Mouse (Mus musculus): ENCODE data around the gene Chd9. TPM values are rescaled to one million over a fixed set of nuclear protein-coding genes. Genes with fewer than 3 reads are reported as not detected.

The Chd9 gene
- total RNA-seq (2015; ENCODE audit: low replicate concordance) (27.2 and 35.3 TPM in 2 replicates), total RNA-seq (2017; ENCODE audit: low replicate concordance) (23.0 and 23.6 TPM in 2 replicates)

DNA sequence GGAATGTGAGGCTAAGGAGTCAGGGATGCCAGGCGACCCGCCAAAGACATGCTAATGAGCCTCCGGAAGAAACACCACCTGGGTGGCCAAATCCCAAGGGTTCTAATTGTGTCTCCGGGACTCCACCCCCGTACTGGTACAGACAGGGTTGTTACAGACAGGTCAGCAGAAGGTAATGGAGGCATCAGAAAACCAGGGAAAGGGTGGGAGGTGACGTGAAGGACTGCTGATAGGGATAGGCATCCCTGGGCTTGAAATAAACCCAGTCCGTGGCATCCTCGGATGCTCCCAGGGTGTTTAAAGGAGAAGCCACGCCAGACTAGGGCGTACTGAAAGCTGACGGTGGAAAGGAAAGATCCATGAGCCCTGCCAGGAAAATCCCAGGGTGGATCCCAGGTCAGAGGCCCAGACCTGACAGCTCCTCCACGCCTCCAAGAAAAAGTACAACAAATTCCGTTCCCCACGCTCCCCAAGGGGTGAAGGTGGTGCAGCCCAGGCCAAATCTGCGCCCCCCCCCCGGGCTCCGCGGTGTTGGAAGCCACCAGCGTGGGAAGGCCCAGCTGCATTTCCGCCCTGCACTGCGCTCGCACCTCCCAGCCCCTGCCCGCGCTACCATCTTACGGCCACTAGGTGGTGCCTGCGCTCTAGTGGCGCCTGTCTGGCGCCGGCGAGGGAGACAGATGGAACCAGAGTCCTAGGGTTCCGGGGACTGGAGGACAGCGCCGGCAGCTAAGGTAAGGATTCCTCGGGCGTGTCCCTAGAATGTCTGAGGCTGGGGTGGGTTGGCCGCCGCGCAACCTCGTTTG, at the start of gene Chd9:
Chd9 (plus strand) TSS at position 172 of the 806 bp plus-strand sequence.
- peak; percentile 92 for ATAC-seq (replicated peaks; ENCODE audit: low FRiP score, poor library complexity, severe bottlenecking)

DNA sequence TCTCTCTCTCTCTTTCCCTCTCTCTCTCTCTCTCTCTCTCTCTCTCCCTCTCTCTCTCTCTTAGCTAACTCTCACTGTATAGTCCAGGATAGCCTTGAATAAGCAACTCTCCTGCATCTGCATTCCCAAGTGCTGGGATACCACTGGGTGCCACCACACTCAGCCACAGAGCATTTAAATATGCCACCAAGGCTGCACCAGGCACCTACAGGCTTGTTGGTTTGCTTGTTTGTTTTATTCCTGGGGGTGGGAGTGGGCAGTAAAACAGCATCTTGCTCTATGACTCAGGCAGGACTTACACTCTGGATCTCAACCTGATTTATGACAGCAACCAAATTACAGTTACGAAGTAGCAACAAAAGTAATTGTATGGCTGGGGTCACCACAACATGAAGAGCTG, 36.5 kb upstream of the Chd9 start:
- ATAC-seq (replicated peaks; ENCODE audit: low FRiP score, poor library complexity, severe bottlenecking), result no peak

DNA sequence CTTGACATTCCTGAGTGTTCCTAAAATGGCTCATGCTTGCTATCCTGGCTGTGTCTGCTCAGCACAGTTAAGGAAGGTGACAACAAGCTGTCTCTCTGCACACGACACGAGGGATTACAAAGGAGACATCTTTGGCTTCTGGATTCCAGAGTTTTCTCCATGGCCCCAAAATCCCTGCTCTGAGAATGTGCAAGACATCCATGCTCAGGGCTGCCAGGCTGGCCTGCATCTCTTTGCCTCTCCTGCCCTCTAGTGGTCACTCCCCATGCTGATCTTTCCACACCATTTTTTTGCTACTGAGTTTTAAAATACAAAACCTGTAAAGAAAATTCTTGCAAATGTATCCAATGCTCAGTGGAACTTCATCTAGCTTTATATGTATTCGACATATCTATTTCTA, 34.4 kb upstream of the Chd9 start:
- no peak for ATAC-seq (replicated peaks; ENCODE audit: low FRiP score, poor library complexity, severe bottlenecking)

DNA sequence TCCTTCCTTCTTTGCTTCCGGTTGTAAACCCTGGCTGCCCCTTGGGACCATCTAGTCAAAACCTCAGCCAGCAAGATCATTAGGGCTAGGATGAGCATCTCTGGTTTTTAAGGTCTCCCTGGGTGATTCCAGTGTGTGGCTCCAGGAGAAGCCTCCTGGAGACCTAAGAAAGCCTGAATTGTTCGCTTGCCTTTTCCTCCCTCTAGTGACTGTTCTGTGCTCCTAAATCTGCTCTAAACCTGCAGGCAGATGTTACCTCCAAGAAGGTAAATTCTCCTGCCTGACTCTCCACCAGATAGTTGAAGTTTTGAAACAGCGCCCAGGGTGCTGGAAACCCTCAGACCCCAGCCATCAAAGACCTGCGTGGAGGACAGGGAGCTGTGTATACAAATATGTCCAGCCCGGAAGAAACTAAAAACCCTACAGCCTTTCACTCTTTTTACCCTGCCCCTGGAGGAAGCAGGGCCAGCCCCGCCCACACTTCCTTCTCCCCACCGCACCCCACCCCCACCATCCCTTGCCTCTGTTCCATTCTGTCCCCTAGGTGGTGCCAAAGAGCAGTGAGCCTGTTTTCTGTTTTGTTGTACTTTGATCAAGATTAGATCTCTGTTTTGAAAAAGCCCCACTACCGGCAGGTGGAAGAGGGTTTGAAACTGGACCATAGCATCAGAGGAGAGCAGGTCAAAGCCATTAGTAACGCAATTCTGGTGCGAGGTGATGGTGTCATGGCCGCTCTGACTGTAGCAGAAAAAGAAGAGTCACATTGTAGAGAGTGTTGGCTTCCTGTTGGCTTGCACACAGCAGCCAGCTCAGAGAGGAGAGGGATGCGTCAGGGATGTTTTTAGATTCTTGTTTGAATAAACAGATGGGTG, 32.9 kb upstream of the Chd9 start:
- no peak for ATAC-seq (replicated peaks; ENCODE audit: low FRiP score, poor library complexity, severe bottlenecking)

DNA sequence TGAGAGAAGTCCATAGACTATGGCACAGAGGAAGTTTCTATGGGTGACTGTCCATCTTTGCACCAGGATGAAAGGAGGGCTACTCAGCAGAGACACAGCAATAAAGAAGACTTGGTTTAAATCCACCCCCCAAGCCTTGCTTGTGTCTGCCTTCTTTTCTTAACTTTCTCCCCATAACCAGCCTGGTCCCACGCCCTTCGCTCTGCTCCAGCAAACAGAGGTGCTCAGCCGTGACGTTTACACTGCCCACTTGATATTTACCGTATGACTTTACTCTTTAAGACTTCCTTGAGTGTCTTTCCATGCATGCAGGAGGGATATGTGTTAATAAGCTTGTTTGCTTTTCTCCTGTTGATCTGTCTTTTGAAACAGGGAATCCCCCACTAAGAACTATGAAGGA, 28.7 kb upstream of the Chd9 start:
- ATAC-seq (replicated peaks; ENCODE audit: low FRiP score, poor library complexity, severe bottlenecking), result no peak

DNA sequence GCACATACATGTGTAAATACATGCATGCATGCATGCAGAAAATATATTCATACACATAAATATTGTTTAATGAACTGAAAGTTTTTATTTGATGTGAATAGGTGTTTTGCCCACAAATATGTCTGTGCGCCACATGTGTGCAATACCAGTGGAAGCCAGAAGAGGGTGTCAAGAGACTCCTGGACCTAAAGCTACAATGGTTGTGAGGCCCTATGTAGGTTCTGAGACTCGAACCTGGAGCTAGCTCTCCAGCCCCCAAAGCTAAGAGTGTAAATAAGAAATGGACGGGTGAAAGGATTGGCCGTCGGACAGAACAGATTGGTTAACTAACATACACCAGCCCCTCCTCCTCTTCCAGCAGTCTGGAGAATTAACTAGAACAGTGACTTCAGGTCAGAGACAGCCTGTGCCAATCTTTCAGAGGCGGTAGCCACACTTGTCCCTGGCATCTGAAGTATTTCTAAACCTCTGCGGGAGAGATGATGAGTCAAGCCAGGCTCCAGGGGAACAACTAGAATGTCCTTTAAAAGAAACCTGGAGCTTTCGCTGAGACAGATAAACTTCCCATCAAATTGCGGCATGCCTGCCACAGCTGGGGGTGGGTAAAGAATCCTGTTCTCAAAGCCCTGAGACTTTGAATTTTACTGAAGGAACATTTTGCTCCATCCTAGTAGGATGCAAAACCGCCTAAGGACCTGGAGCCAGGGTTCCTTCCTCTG, 14.4 kb upstream of the Chd9 start:
- ATAC-seq (replicated peaks; ENCODE audit: low FRiP score, poor library complexity, severe bottlenecking), result no peak

DNA sequence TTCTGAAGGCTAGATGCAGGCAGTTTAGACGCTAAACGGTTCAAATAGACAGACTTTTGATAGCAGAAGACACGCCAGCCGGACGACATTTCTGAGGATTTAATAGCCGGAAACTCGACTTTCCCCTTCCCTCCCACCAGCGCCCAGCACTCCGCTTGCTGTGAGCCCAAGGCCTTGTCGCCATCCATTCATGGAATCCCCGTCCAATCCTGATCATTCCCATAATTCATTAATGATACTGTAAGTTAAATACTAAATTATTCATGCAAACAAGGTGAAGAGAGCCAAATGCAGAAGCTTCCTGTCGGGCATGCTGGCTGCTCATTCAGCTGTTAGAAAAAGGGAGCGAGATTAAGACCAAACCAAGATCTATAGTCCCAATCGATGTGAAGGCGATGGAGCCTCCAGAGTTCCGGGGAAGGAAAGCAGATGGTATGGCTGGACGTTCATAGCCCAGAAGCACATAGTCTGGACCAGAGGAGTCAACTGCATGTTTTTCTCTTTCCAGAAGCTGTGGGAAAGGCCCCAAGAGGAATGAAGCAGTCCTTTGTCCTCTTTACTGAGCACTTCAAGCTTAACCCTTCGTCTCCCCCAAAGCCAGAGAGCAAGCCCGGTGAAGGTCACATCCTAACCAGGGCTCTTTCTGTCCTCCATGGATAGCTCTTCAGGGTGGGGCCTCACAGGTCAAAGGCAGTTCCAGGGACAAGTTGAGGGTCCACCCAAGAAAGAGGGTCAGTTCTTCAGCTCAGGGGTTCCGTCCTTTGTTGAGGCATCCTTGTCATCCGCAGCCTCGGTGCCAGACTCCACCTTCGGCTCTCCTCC, 11.9 kb upstream of the Chd9 start:
- ATAC-seq (replicated peaks; ENCODE audit: low FRiP score, poor library complexity, severe bottlenecking), result no peak

DNA sequence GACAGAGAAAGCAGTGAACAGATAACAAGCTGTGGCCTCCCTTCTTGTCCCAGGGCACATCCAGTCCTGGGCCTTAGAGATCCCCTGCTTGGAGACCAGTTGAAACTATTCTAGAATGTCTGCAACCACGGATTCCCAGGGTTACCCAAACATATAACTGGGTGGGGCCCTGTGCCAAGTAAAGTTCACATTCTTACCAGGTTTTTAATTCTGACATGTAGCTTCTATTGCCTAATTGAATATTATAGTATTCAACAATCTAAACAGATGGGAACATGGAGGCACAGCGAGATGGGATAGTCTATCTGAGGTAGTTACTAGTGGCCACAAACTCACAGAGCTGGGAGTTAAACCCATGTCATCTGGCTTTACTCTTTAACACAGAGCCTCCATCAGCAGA, 10.9 kb upstream of the Chd9 start, which contains the start of gene Gm19935:
Gm19935 (minus strand) TSS at position 101 of the 400 bp plus-strand sequence.
- no peak for ATAC-seq (replicated peaks; ENCODE audit: low FRiP score, poor library complexity, severe bottlenecking)

DNA sequence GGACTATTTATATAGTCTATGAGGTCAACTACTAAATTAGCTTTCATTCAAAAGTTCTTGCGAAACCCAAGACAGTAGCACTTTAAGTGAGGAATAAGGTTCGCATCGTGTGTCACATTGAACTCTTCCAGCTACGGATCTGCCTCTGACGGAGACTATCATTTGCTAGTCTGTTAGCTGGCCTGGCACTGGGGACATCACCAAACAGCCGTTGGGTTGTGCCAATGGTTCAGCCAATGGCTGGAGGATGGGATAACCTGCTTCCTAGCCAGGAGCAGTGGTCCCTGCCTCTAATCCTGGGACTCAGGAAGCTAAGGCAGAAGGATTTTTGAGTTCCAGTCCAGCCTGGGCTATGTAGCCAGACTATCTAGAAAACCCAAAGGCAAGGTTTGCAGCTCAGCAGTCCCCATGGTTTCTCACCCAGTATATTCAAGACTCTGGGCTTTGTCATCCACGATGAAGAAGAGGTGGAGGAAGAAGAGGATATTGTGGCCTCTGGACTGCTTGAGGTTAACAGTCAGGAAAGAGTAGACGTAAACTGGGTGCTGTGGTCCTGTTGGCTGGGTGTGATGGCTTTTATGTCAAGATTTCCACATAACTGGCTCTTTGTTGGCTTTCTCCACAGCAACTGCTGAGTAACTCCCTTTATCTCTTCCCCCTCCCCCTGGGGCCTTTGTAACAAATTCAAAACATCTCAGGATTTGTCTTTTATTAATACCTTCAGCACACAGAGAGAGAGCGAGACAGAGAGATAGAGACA, 8.4 kb upstream of the Chd9 start:
- ATAC-seq (replicated peaks; ENCODE audit: low FRiP score, poor library complexity, severe bottlenecking), result no peak

DNA sequence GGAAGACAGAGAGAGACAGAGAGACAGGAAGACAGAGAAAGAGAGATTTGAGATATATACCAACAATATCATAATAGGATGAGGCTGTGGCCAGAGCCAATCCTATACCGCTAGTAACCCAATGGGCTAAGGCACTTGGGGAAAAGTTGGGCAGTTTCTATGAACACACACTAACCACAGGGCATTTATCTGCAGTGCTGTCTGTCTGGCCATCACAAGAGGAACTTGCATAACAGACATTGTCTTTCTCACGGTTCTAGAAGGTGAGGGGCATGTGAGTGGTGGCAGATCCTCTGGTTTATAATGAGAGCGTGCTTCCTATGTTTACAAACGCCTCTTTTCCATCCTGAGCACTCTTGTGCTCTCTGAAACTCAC, 7.8 kb upstream of the Chd9 start:
- no peak for ATAC-seq (replicated peaks; ENCODE audit: low FRiP score, poor library complexity, severe bottlenecking)

DNA sequence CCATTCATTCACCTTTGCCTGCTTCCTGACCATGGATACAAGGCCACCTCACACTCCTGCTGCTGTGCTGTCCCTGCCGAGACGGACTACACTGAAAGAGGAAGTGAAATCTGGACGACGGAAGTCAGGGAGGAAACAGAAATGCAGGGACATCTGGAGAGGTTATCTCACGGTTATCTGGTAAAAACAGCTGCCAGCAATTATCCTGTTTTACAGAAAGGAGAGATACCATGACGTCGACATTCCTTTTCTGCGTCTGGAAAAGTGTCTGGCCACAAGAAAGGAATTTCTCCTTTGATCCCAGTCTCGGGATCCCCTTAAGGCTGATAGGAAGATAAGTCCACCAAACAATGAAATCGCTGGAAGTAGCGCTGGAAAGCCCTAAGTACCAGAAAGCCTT, 5.7 kb upstream of the Chd9 start:
- ATAC-seq (replicated peaks; ENCODE audit: low FRiP score, poor library complexity, severe bottlenecking), result no peak

DNA sequence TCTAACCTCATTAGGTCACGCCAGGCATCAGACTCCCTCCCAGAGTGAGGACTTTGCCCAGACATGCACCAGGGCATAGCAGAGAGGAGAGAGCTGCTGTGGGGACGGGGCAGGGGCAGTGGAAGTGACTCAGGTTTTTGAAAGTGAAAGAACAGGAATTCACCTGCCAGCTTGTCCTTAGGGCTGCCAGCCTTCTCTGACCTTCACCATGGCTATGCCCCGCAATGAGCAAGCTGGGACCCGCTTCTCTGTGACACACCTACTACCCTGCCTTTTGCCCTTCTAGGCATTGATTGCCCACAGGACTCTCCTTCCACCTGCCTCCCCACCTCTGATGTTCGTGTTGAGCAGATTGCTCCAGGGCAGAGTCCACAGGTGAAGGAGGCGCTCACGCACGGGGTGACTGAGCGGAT, 2.7 kb upstream of the Chd9 start:
- no peak for ATAC-seq (replicated peaks; ENCODE audit: low FRiP score, poor library complexity, severe bottlenecking)

DNA sequence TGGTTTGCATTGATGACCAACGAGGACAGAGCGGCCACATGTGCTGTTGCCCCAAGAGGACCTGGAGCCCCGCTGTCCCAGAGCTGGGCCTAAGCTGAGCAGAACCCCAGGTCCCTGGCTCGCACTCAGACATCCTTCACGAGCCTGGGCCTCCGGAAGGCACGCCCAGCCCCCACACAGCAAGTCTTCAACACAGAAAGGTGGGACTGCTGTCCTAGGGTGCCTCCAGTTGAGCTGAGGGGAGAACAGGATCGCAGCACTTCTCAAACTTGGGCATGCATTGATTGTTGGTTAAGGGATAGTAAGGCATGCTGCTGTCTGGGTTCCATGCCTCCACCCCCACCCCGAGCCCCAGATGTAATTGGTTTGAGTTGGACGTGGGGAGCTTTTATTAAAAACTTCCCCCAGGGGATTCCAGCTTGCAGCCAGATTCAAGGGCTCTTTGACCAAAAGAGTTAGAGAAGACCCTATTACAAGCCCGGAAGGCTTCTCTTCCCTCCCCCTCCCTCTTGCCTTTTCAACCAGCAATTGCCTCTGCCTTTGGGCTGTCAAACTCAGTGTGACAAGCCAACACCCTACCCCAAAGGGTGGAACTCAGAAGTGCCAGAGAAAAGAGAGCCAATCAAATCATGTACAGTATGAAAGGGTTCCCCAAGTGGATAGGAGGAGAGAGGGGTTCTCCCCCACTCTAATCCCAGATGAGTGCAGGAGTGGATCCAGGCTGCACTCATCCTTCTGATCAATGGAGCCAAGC, 1.0 kb downstream of the Chd9 start:
- ATAC-seq (replicated peaks; ENCODE audit: low FRiP score, poor library complexity, severe bottlenecking), result no peak; the same call in none of the 2 replicates

DNA sequence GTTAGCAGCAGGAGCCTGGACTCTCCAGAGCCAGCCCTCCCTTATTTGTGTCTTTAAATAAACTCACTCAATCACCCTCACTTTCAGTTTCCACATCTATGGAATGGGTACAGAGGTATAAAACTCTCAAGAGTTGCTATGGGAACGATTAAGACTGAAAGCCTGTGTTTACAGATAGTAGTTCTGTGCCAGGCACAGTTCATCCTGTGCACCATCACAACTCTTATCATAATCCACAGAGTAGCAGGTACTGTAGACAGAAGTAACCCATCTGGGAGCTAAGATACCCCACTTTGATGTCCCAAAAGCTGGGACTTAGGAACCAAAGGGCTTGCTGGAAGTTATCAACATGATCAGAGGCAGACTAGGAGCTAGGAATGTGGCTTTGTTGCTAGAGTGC, 1.7 kb downstream of the Chd9 start:
- ATAC-seq (replicated peaks; ENCODE audit: low FRiP score, poor library complexity, severe bottlenecking), result no peak

DNA sequence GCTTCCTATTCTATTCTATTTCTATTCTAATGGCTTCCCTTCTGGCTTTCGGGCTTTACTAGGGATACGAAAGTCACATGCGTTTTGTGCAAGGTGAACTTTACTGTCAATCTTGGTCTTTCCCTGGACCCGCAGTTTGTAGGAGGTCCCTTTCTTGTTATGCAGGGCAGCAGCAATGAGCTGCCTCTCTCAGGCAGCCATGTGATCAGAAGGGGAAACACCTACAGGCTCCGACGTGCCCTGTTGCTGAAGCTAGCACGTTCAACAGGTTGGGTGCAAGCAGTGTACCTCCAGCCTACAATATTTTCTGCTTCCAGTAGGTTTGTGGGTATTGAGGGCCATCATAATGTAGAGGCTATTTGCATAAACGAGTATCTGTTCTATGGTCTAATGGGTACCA, 2.8 kb downstream of the Chd9 start:
- no peak for ATAC-seq (replicated peaks; ENCODE audit: low FRiP score, poor library complexity, severe bottlenecking)

DNA sequence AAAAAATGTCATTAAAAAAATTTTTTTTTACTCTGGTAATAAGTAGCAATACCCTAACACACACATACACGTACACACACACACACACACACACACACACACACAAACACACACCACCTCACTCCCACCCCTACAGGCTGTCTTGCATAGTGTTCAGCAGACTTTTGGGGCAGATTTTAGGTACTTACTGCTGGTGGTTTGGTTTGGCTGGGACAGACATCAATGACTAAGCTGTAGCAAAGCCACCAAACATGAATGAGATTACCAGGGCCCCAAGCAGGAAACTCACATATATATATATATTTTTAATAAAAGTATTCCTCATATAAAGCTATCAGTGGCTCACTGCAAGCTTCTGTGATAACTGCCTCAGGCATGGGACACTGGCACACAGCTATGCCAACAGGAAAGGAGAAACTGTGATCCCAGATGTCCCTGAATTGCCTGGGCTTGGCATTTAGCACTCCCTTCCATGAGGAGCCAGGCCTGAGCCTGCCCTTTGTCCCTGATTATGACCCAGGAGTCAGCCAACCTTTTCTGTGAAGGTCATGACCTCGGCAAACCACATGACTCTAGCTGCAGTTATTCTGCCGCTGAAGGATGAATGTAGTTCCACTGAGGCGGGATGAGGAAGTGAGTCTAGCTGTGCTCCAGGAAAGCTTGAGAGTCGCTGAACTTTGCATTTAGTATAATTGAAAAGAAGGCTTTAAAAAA, 4.6 kb downstream of the Chd9 start:
- no peak for ATAC-seq (replicated peaks; ENCODE audit: low FRiP score, poor library complexity, severe bottlenecking)

DNA sequence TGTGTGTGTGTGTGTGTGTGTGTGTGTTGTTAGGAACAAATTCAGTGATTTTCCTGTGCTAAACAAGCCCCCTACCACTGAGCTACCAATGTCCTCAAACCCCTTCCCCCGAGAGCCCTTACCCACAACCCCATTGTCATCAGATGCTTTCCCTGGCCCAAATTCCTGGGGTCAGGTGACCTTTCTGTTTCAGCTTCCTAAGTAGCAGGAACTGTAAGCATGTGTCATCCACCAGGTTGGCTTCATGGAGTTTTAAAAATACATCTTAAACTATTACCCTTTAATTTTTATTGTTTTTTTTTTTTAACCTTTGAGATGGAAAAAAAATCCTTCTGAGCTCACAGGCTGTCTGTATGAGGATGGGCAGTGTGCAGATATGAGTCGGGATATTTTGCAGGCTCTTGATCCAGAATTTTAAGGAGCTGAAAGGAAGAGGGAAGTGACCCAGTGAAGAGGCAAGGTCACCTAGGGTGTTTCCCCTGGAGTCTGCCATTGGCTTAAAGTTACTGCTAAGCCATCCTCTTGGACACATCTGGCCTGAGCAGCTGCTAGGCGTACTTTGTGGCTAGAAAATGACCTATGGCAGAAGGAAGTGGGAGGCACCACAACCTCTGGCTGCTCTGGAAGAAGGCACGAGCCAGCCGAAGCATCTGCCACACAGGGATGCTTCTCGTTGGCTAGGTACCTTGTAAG, 5.6 kb downstream of the Chd9 start:
- ATAC-seq (replicated peaks; ENCODE audit: low FRiP score, poor library complexity, severe bottlenecking), result no peak
